Mouse (Mus musculus): ENCODE data around the gene Klhl20. TPM values are rescaled to one million over a fixed set of nuclear protein-coding genes. Genes with fewer than 3 reads are reported as not detected.

Gene Klhl20
- polyA plus RNA-seq, 1 experiment from 2014 or later, result 22.0 TPM

- peak within 1 kb of the TSS; percentile 71 for H3K4me2 ChIP-seq (replicated peaks)
- H3K4me3 ChIP-seq, result peak within 1 kb of the TSS; percentile 76
- peak within 1 kb of the TSS; percentile 76 for H3K9ac ChIP-seq
- H3K27ac ChIP-seq, result peak within 1 kb of the TSS; percentile 75
- H3K4me1 ChIP-seq, result peaks cover 30% of the 10 kb centered on the region
- 0 out of 2 replicates have a peak, but pooled peaks cover 4% of the 10 kb centered on the region for H3K36me3 ChIP-seq
- ATAC-seq (ENCODE audit: insufficient number of reproducible peaks, insufficient read depth, low FRiP score, low TSS enrichment), result peak; percentile 96
- no peaks in the 10 kb centered on the region for H3K27me3 ChIP-seq
- no peaks in the 10 kb centered on the region for H3K9me3 ChIP-seq
- WGBS, result under 1% methylated on average over 57 of the region's 57 CpGs
These were observed 60.7 kb downstream of the Klhl20 start, which contains the start of the genes Dars2 and Cenpl for GRCm38 (mm10) chr1:161070352-161071271. Gene Dars2 (minus strand): TSS chr1:161070658. Gene Cenpl (plus strand): TSS chr1:161070713.

GRCm38 (mm10) chr1:161063351-161063750, 68.0 kb downstream of the Klhl20 start:
- no peaks in the 10 kb centered on the region for H3K4me1 ChIP-seq
- no peaks in the 10 kb centered on the region; the same call in 1 of the 2 replicates for H3K36me3 ChIP-seq
- no peaks in the 10 kb centered on the region for H3K27me3 ChIP-seq
- H3K4me3 ChIP-seq, result no peak overlapping the region
- H3K4me2 ChIP-seq (replicated peaks), result no peak overlapping the region
- no peak overlapping the region for H3K27ac ChIP-seq
- no peak for ATAC-seq (ENCODE audit: insufficient number of reproducible peaks, insufficient read depth, low FRiP score, low TSS enrichment)
- no peaks in the 10 kb centered on the region for H3K9me3 ChIP-seq
- WGBS, result 87% methylated on average over 1 of the region's 1 CpGs
- no peak overlapping the region for H3K9ac ChIP-seq

GRCm38 (mm10) chr1:161057164-161057563, 74.1 kb downstream of the Klhl20 start:
- no peak for ATAC-seq (ENCODE audit: insufficient number of reproducible peaks, insufficient read depth, low FRiP score, low TSS enrichment)
- H3K4me3 ChIP-seq, result no peak overlapping the region
- H3K4me2 ChIP-seq (replicated peaks), result no peak overlapping the region
- H3K36me3 ChIP-seq, result peaks cover 17% of the 10 kb centered on the region
- no peak overlapping the region for H3K27ac ChIP-seq
- no peaks in the 10 kb centered on the region for H3K4me1 ChIP-seq
- no peaks in the 10 kb centered on the region for H3K9me3 ChIP-seq
- WGBS, result 93% methylated on average over 1 of the region's 1 CpGs
- no peak overlapping the region for H3K9ac ChIP-seq
- no peaks in the 10 kb centered on the region for H3K27me3 ChIP-seq

- Histone ChIP-seq H3K4me2 (replicated peaks) (no peak overlapping the region), H3K9me3 (no peaks in the 10 kb centered on the region), H3K36me3 (peaks cover 39% of the 10 kb centered on the region), H3K27ac (no peak overlapping the region), H3K9ac (no peak overlapping the region), H3K4me3 (no peak overlapping the region), H3K27me3 (no peaks in the 10 kb centered on the region), H3K4me1 (no peaks in the 10 kb centered on the region)
- no peak for ATAC-seq (ENCODE audit: insufficient number of reproducible peaks, insufficient read depth, low FRiP score, low TSS enrichment)
- WGBS, result 84% methylated on average over 3 of the region's 3 CpGs
These were observed 84.3 kb downstream of the Klhl20 start for GRCm38 (mm10) chr1:161046972-161047371.

GRCm38 (mm10) chr1:161041261-161042020, 89.9 kb downstream of the Klhl20 start:
- Histone ChIP-seq H3K9me3 (no peaks in the 10 kb centered on the region), H3K4me3 (no peak overlapping the region), H3K4me2 (replicated peaks) (no peak overlapping the region), H3K4me1 (peaks cover 5% of the 10 kb centered on the region), H3K27me3 (no peaks in the 10 kb centered on the region), H3K27ac (no peak overlapping the region), H3K9ac (no peak overlapping the region), H3K36me3 (peaks cover 48% of the 10 kb centered on the region)
- ATAC-seq (ENCODE audit: insufficient number of reproducible peaks, insufficient read depth, low FRiP score, low TSS enrichment), result no peak
- 90% methylated on average over 7 of the region's 7 CpGs for WGBS

GRCm38 (mm10) chr1:161040855-161041254, 90.5 kb downstream of the Klhl20 start:
- H3K27me3 ChIP-seq, result no peaks in the 10 kb centered on the region

GRCm38 (mm10) chr1:161040426-161040770, 90.9 kb downstream of the Klhl20 start:
- Histone ChIP-seq H3K27me3 (no peaks in the 10 kb centered on the region), H3K9me3 (no peaks in the 10 kb centered on the region), H3K36me3 (peaks cover 47% of the 10 kb centered on the region), H3K9ac (no peak overlapping the region), H3K4me1 (peaks cover 5% of the 10 kb centered on the region), H3K4me3 (no peak overlapping the region), H3K4me2 (replicated peaks) (no peak overlapping the region), H3K27ac (peak overlapping the region; percentile 61)
- no peak for ATAC-seq (ENCODE audit: insufficient number of reproducible peaks, insufficient read depth, low FRiP score, low TSS enrichment)
- 56% methylated on average over 1 of the region's 1 CpGs for WGBS

More at GRCm38 (mm10) chr1:161040855-161041254, 90.5 kb downstream of the Klhl20 start:
- no peak overlapping the region for H3K4me3 ChIP-seq
- ATAC-seq (ENCODE audit: insufficient number of reproducible peaks, insufficient read depth, low FRiP score, low TSS enrichment), result no peak
- H3K36me3 ChIP-seq, result peaks cover 48% of the 10 kb centered on the region
- no peak overlapping the region for H3K27ac ChIP-seq
- no peak overlapping the region for H3K9ac ChIP-seq
- H3K4me2 ChIP-seq (replicated peaks), result no peak overlapping the region
- H3K9me3 ChIP-seq, result no peaks in the 10 kb centered on the region
- H3K4me1 ChIP-seq, result peaks cover 5% of the 10 kb centered on the region

- Histone ChIP-seq H3K36me3 (peaks cover 42% of the 10 kb centered on the region), H3K27ac (peak overlapping the region; percentile 61), H3K27me3 (no peaks in the 10 kb centered on the region)
These were observed 91.4 kb downstream of the Klhl20 start for GRCm38 (mm10) chr1:161039741-161040425.

GRCm38 (mm10) chr1:161038968-161039721, 92.2 kb downstream of the Klhl20 start:
- Histone ChIP-seq H3K27ac (no peak overlapping the region), H3K4me1 (peaks cover 5% of the 10 kb centered on the region), H3K27me3 (no peaks in the 10 kb centered on the region), H3K4me3 (no peak overlapping the region), H3K36me3 (peaks cover 39% of the 10 kb centered on the region), H3K4me2 (replicated peaks) (no peak overlapping the region), H3K9ac (no peak overlapping the region), H3K9me3 (no peaks in the 10 kb centered on the region)
- WGBS, result 10% methylated on average over 3 of the region's 3 CpGs
- ATAC-seq (ENCODE audit: insufficient number of reproducible peaks, insufficient read depth, low FRiP score, low TSS enrichment), result no peak

More at GRCm38 (mm10) chr1:161039741-161040425, 91.4 kb downstream of the Klhl20 start:
- Histone ChIP-seq H3K4me1 (peaks cover 5% of the 10 kb centered on the region), H3K4me2 (replicated peaks) (no peak overlapping the region), H3K4me3 (no peak overlapping the region), H3K9ac (no peak overlapping the region), H3K9me3 (no peaks in the 10 kb centered on the region)
- 11% methylated on average over 3 of the region's 3 CpGs for WGBS
- 0 out of 2 replicates have a peak, but pooled peaks have one; percentile 32 for ATAC-seq (ENCODE audit: insufficient number of reproducible peaks, insufficient read depth, low FRiP score, low TSS enrichment)

Data from embryonic facial prominence, embryonic 12.5 days (tissue).